Mouse (Mus musculus): Measurements from ENCODE around the gene Gm4869. TPM values are rescaled to one million over a fixed set of nuclear protein-coding genes. Genes with fewer than 3 reads are reported as not detected.
"Not testable (repeated sequence)": the region's sequence is repeated elsewhere in the genome, so short reads cannot be mapped to it uniquely, and the experiment has no call there.

Gene Gm4869
- polyA plus RNA-seq, 1 experiment from 2014 or later, result not detected

DNA sequence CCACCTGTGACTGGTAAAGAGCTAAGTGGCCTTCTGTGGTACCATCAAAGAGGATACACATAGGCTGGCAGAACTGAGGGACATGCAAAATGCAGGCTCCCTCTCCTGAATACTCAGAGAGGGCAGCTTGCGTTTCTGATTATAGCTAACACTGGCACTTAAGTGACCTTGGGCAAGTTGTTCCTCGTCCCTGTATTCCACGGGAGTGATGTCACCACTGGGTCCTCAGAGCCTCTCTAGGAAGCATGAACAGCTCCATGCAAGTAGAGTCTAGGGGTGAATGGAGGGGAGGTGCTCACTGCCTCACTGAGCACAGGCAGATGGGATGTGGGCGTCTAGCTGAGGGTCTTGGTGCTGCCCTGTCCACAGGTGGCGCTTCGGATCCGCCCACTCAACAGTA is 609 bp downstream of the Gm4869 start:
- DNase-seq (ENCODE audit: low spot score) (no peak), ATAC-seq (ENCODE audit: insufficient number of reproducible peaks, low FRiP score, low TSS enrichment, low read depth) (no peak)
- H3K9me3 ChIP-seq (ENCODE audit: control insufficient read depth, low read length), result no peaks in the 10 kb centered on the region
- H3K36me3 ChIP-seq (ENCODE audit: control insufficient read depth, insufficient read depth, low read length), result peaks cover 22% of the 10 kb centered on the region; the same call in 1 of the 2 replicates
- H3K4me1 ChIP-seq (ENCODE audit: control insufficient read depth, insufficient read depth, low read length), result no peaks in the 10 kb centered on the region
- no peaks in the 10 kb centered on the region for H3K27me3 ChIP-seq (ENCODE audit: control insufficient read depth, insufficient read depth, low read length)
- no peak overlapping the region for H3K4me2 ChIP-seq (ENCODE audit: low read depth, severe bottlenecking)
- H3K27ac ChIP-seq (replicated peaks; ENCODE audit: low read depth, low read length), result no peak overlapping the region
- H3K4me3 ChIP-seq (ENCODE audit: low read depth, low read length), result no peak overlapping the region
- 69% methylated on average over 7 of the region's 7 CpGs for WGBS
- H3K9ac ChIP-seq (ENCODE audit: low read length), result no peak overlapping the region

DNA sequence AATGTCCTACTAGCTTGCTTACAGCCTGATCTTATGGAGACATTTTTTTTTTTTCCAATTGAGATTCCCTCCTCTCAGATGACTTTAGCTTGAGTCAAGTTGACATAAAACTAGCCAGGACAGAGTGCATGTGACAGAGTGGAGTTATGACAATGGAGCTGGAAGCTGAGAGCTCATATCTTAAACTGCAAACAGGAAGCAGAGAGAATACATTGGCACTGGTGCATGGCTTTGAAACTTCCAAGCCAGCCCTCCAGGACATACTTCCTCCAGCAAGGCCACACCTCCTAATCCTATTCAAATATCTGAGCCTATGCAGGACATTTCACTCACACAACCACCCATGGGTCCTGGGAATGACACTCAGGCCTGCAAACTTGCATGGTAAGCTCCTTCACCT is 9.0 kb downstream of the Gm4869 start:
- H3K27me3 ChIP-seq (ENCODE audit: control insufficient read depth, insufficient read depth, low read length), result no peaks in the 10 kb centered on the region
- no peak overlapping the region for H3K9ac ChIP-seq (ENCODE audit: low read length)
- no peaks in the 10 kb centered on the region for H3K36me3 ChIP-seq (ENCODE audit: control insufficient read depth, insufficient read depth, low read length)
- H3K4me3 ChIP-seq (ENCODE audit: low read depth, low read length), result no peak overlapping the region
- no peaks in the 10 kb centered on the region for H3K4me1 ChIP-seq (ENCODE audit: control insufficient read depth, insufficient read depth, low read length)
- no peak for ATAC-seq (ENCODE audit: insufficient number of reproducible peaks, low FRiP score, low TSS enrichment, low read depth)
- no peaks in the 10 kb centered on the region for H3K9me3 ChIP-seq (ENCODE audit: control insufficient read depth, low read length)
- no peak for DNase-seq (ENCODE audit: low spot score)
- no peak overlapping the region for H3K27ac ChIP-seq (replicated peaks; ENCODE audit: low read depth, low read length)
- H3K4me2 ChIP-seq (ENCODE audit: low read depth, severe bottlenecking), result no peak overlapping the region

DNA sequence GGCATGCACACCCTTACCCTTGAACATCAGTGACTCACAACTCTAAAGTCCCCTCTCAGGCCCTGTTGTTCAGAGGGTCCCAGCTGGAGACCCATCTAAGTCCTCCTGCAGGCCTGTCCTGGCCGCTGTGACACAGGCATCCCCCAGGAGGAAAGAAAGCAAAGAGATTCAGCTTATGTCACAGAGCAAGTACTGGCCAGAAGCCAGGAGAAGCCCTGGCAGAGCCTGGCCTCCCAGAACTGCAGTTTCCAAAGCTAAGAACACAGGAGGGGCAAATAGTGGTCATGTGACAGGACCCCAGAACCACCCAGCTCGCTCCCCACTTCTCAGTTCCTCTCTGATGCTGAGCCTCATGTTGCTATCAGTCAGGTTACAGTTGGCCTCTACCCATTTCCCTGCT is 10.0 kb downstream of the Gm4869 start:
- Histone ChIP-seq H3K36me3 (ENCODE audit: control insufficient read depth, insufficient read depth, low read length) (no peaks in the 10 kb centered on the region), H3K27ac (replicated peaks; ENCODE audit: low read depth, low read length) (no peak overlapping the region), H3K4me3 (ENCODE audit: low read depth, low read length) (no peak overlapping the region), H3K9ac (ENCODE audit: low read length) (no peak overlapping the region), H3K4me1 (ENCODE audit: control insufficient read depth, insufficient read depth, low read length) (no peaks in the 10 kb centered on the region), H3K27me3 (ENCODE audit: control insufficient read depth, insufficient read depth, low read length) (no peaks in the 10 kb centered on the region), H3K4me2 (ENCODE audit: low read depth, severe bottlenecking) (no peak overlapping the region), H3K9me3 (ENCODE audit: control insufficient read depth, low read length) (no peaks in the 10 kb centered on the region)
- DNase-seq (ENCODE audit: low spot score), result no peak
- WGBS, result 67% methylated on average over 2 of the region's 2 CpGs
- ATAC-seq (ENCODE audit: insufficient number of reproducible peaks, low FRiP score, low TSS enrichment, low read depth), result no peak

DNA sequence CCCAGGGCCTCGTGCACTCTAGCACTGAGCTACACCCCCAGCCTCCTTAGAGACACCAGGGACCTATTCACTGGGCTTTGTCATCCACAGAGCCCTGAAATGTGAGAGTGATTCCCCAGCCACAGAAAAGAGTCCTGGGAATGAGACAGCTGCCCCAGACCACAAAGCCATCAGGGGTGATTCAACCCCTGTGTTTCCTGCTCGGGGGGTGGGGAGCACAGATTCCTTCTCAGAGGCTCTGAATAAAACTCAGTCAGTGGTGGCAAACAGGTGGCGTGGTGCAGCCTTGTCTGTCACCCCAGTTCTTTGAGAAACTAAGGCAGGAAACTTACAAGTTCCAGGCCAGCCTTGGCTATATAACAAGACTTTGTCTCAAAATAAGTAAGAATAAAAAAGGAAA is 16.0 kb downstream of the Gm4869 start:
- no peak overlapping the region for H3K4me3 ChIP-seq (ENCODE audit: low read depth, low read length)
- no peaks in the 10 kb centered on the region for H3K27me3 ChIP-seq (ENCODE audit: control insufficient read depth, insufficient read depth, low read length)
- H3K27ac ChIP-seq (replicated peaks; ENCODE audit: low read depth, low read length), result no peak overlapping the region
- ATAC-seq (ENCODE audit: insufficient number of reproducible peaks, low FRiP score, low TSS enrichment, low read depth) (no peak), DNase-seq (ENCODE audit: low spot score) (no peak)
- no peak overlapping the region for H3K4me2 ChIP-seq (ENCODE audit: low read depth, severe bottlenecking)
- H3K9ac ChIP-seq (ENCODE audit: low read length), result no peak overlapping the region
- WGBS, result 90% methylated on average over 3 of the region's 3 CpGs
- peaks cover 6% of the 10 kb centered on the region; the same call in 1 of the 2 replicates for H3K9me3 ChIP-seq (ENCODE audit: control insufficient read depth, low read length)
- no peaks in the 10 kb centered on the region for H3K36me3 ChIP-seq (ENCODE audit: control insufficient read depth, insufficient read depth, low read length)
- H3K4me1 ChIP-seq (ENCODE audit: control insufficient read depth, insufficient read depth, low read length), result no peaks in the 10 kb centered on the region

DNA sequence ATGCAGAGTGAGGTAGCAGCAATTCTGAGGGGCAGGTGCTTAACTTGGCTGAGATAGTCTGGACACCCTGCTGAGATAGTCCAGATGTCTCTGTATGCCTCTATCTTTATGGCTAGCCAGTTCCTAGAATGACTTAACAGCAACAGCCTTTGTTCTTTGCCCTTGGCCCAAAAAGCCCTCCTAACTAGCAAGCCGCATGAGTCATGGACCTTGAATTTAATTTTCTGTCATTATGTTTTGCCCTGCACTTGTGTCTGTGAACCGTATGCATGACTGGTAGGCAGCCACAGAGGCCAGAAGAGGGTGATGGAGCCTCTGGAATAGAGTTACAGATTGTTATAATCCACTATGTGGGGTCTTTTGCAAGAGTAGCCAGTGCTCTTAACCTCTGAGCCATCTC is 17.7 kb downstream of the Gm4869 start:
- not testable (repeated sequence) for DNase-seq (ENCODE audit: low spot score); H3K9ac ChIP-seq (ENCODE audit: low read length); H3K27ac ChIP-seq (replicated peaks; ENCODE audit: low read depth, low read length); H3K4me1 ChIP-seq (ENCODE audit: control insufficient read depth, insufficient read depth, low read length); H3K4me3 ChIP-seq (ENCODE audit: low read depth, low read length); ATAC-seq (ENCODE audit: insufficient number of reproducible peaks, low FRiP score, low TSS enrichment, low read depth); H3K27me3 ChIP-seq (ENCODE audit: control insufficient read depth, insufficient read depth, low read length); H3K9me3 ChIP-seq (ENCODE audit: control insufficient read depth, low read length); H3K4me2 ChIP-seq (ENCODE audit: low read depth, severe bottlenecking); H3K36me3 ChIP-seq (ENCODE audit: control insufficient read depth, insufficient read depth, low read length)
- 88% methylated on average over 2 of the region's 2 CpGs for WGBS

DNA sequence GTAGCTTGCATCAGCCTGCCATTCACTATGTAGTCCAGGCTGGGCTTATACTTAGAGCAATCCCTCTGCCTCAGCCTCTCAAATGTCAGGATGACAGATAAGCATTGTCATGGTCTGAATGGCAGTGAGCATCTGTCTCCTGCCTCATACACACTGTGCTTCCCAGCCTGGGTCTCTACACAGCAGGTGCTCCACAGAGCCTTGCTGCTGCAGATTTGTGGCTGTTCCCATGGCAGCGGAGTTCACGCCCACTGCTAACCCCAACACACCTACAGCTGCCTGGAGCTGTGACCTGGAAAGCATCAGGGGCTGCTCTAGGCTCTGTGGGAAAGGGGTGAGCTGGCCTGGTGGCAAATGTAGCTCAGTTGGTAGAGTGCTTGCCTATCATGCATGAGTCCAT is 19.5 kb downstream of the Gm4869 start:
- Histone ChIP-seq H3K9me3 (ENCODE audit: control insufficient read depth, low read length) (peaks cover 6% of the 10 kb centered on the region; the same call in 1 of the 2 replicates), H3K27ac (replicated peaks; ENCODE audit: low read depth, low read length) (no peak overlapping the region), H3K4me1 (ENCODE audit: control insufficient read depth, insufficient read depth, low read length) (no peaks in the 10 kb centered on the region), H3K9ac (ENCODE audit: low read length) (no peak overlapping the region), H3K4me3 (ENCODE audit: low read depth, low read length) (no peak overlapping the region), H3K4me2 (ENCODE audit: low read depth, severe bottlenecking) (no peak overlapping the region), H3K27me3 (ENCODE audit: control insufficient read depth, insufficient read depth, low read length) (no peaks in the 10 kb centered on the region), H3K36me3 (ENCODE audit: control insufficient read depth, insufficient read depth, low read length) (no peaks in the 10 kb centered on the region)
- no peak for DNase-seq (ENCODE audit: low spot score)
- ATAC-seq (ENCODE audit: insufficient number of reproducible peaks, low FRiP score, low TSS enrichment, low read depth), result no peak
- WGBS, result 78% methylated on average over 2 of the region's 2 CpGs

DNA sequence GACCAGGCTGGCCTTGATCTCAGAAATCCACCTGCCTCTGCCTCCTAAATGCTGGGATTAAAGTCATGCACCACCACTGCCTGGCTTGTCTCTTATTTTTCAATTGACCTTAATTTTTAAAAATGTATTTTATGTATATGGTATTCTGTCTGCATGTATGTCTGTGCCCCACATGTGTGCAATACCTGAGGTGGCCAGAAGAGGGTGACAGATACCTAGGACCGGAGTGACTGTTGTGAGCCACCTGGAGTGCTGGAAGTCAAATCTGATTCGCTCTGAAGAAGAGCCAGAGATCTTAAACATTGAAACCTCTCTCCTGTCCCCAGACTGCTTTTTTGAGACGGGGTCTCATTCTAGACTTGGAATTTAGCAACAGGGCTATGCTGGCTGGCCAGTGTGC is 26.9 kb downstream of the Gm4869 start:
- Histone ChIP-seq H3K9ac (ENCODE audit: low read length) (no peak overlapping the region), H3K27me3 (ENCODE audit: control insufficient read depth, insufficient read depth, low read length) (no peaks in the 10 kb centered on the region), H3K4me1 (ENCODE audit: control insufficient read depth, insufficient read depth, low read length) (no peaks in the 10 kb centered on the region), H3K9me3 (ENCODE audit: control insufficient read depth, low read length) (no peaks in the 10 kb centered on the region), H3K4me3 (ENCODE audit: low read depth, low read length) (no peak overlapping the region), H3K36me3 (ENCODE audit: control insufficient read depth, insufficient read depth, low read length) (no peaks in the 10 kb centered on the region), H3K27ac (replicated peaks; ENCODE audit: low read depth, low read length) (no peak overlapping the region), H3K4me2 (ENCODE audit: low read depth, severe bottlenecking) (no peak overlapping the region)
- DNase-seq (ENCODE audit: low spot score) (no peak), ATAC-seq (ENCODE audit: insufficient number of reproducible peaks, low FRiP score, low TSS enrichment, low read depth) (no peak)
- WGBS, result 75% methylated on average over 3 of the region's 3 CpGs

DNA sequence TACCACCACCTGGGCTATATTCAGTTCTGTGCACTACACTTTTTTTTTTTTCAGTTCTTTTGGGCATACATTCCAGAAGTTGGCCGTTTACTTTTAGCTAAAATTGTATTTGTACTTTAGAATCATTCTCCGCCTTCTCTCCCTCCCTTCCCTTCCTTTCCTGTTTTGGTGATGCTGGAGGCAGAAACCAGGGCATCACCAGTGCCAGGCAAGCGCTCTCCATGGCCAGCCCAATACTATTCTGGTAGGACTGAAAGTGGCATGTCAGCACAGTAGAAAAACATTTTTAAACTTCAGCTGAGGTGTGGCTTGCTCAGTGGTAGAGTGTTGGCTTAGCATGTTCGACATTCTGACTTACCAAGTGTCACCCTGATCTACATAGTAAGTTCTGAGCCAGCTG is 36.0 kb downstream of the Gm4869 start:
- no peaks in the 10 kb centered on the region for H3K9me3 ChIP-seq (ENCODE audit: control insufficient read depth, low read length)
- no peaks in the 10 kb centered on the region for H3K27me3 ChIP-seq (ENCODE audit: control insufficient read depth, insufficient read depth, low read length)
- ATAC-seq (ENCODE audit: insufficient number of reproducible peaks, low FRiP score, low TSS enrichment, low read depth) (no peak), DNase-seq (ENCODE audit: low spot score) (no peak)
- 86% methylated on average over 4 of the region's 4 CpGs for WGBS
- no peak overlapping the region for H3K4me2 ChIP-seq (ENCODE audit: low read depth, severe bottlenecking)
- no peak overlapping the region for H3K27ac ChIP-seq (replicated peaks; ENCODE audit: low read depth, low read length)
- no peaks in the 10 kb centered on the region for H3K36me3 ChIP-seq (ENCODE audit: control insufficient read depth, insufficient read depth, low read length)
- no peaks in the 10 kb centered on the region for H3K4me1 ChIP-seq (ENCODE audit: control insufficient read depth, insufficient read depth, low read length)
- H3K4me3 ChIP-seq (ENCODE audit: low read depth, low read length), result no peak overlapping the region
- no peak overlapping the region for H3K9ac ChIP-seq (ENCODE audit: low read length)

DNA sequence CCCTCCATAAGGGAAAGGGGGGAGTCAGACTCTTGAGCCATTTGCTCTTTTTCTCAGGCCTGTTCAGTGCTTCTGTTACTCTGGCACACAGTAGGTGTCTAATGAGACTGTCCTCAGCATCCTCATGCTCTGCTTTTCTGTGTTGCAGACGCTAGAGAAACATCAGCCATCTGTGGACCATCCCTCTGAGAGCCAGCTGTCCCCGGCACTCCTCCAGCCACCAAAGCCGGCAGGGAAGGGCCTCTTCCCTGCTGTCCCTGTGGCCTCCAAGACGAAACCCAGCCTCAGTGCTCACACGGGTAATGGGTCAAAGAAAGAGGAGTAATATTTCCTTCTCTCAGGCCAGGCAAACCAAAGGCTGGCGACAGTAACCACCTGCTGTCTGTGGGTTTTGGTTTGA is 45.7 kb downstream of the Gm4869 start:
- ATAC-seq (ENCODE audit: insufficient number of reproducible peaks, low FRiP score, low TSS enrichment, low read depth), result no peak
- no peaks in the 10 kb centered on the region for H3K27me3 ChIP-seq (ENCODE audit: control insufficient read depth, insufficient read depth, low read length)
- no peaks in the 10 kb centered on the region for H3K4me1 ChIP-seq (ENCODE audit: control insufficient read depth, insufficient read depth, low read length)
- H3K4me2 ChIP-seq (ENCODE audit: low read depth, severe bottlenecking), result no peak overlapping the region
- DNase-seq (ENCODE audit: low spot score), result no peak
- H3K27ac ChIP-seq (replicated peaks; ENCODE audit: low read depth, low read length), result no peak overlapping the region
- H3K4me3 ChIP-seq (ENCODE audit: low read depth, low read length), result no peak overlapping the region
- H3K9me3 ChIP-seq (ENCODE audit: control insufficient read depth, low read length), result no peaks in the 10 kb centered on the region
- no peaks in the 10 kb centered on the region for H3K36me3 ChIP-seq (ENCODE audit: control insufficient read depth, insufficient read depth, low read length)
- 66% methylated on average over 6 of the region's 6 CpGs for WGBS
- H3K9ac ChIP-seq (ENCODE audit: low read length), result no peak overlapping the region
